In genomic region chr4:35105115-35105773, GRCm38 (mm10) we compare ENCODE assay signal across 23 mouse cellular contexts. TPM values are rescaled to one million over a fixed set of nuclear protein-coding genes. Genes with fewer than 3 reads are reported as not detected.
"Had no signal": no experiment of that assay in that cellular context is flagged by ENCODE, and none has a peak within 500 bp of the region (broad histone marks: within the 10 kb centered on the region; RNA-seq: fewer than 3 reads in every experiment).

No protein-coding gene starts in this region.

- H3K4me3 ChIP-seq: midbrain, embryonic 13.5 days; midbrain, embryonic 15.5 days; neural tube, embryonic 12.5 days; stomach, embryonic 15.5 days had no signal

- H3K27ac ChIP-seq: midbrain, embryonic 13.5 days; midbrain, embryonic 15.5 days; neural tube, embryonic 12.5 days; stomach, embryonic 15.5 days; stomach, postnatal 0 days had no signal

- H3K9ac ChIP-seq: lung, embryonic 14.5 days; midbrain, embryonic 13.5 days; midbrain, embryonic 15.5 days; neural tube, embryonic 12.5 days; stomach, embryonic 15.5 days had no signal

- ATAC-seq: midbrain, embryonic 13.5 days; midbrain, embryonic 15.5 days had no signal

- H3K4me2 ChIP-seq: lung, embryonic 14.5 days; midbrain, embryonic 11.5 days; midbrain, embryonic 13.5 days; midbrain, embryonic 15.5 days; neural tube, embryonic 12.5 days; stomach, embryonic 15.5 days had no signal

- H3K27me3 ChIP-seq: midbrain, embryonic 13.5 days; midbrain, embryonic 15.5 days; neural tube, embryonic 12.5 days; stomach, embryonic 15.5 days had no signal

- H3K9me3 ChIP-seq: midbrain, embryonic 13.5 days; midbrain, embryonic 15.5 days; neural tube, embryonic 12.5 days; stomach, embryonic 15.5 days had no signal

- DNase-seq: lung, adult 18-20 months; lung, embryonic 14.5 days; lung, postnatal 10 days; lung, postnatal 4 days; right cerebral cortex, postnatal 14 days; thymus, adult 2 months; thymus, postnatal 25 days; thymus, postnatal 4 days had no signal

- H3K36me3 ChIP-seq: midbrain, embryonic 13.5 days; midbrain, embryonic 15.5 days; neural tube, embryonic 12.5 days; stomach, embryonic 15.5 days had no signal

RNA-seq across cellular contexts. Expression of gene Ifnk, which starts 46.6 kb away (rescaled TPM):
- total RNA-seq: megakaryocyte-erythroid progenitor cell, adult 5-6 weeks; midbrain, postnatal 0 days; monocyte, adult 5-6 weeks; neutrophil, adult 5-6 weeks had no signal
- polyA plus RNA-seq: lung, embryonic 16.5 days; midbrain, embryonic 13.5 days; midbrain, embryonic 15.5 days; midbrain, postnatal 0 days; neural tube, embryonic 12.5 days; neural tube, embryonic 14.5 days; spleen, adult 2 months; testis, adult 2 months; thymus, adult 2 months; urinary bladder, adult 2 months had no signal
